Mouse (Mus musculus): ENCODE data around the gene Gm10428.

The Gm10428 gene

DNA sequence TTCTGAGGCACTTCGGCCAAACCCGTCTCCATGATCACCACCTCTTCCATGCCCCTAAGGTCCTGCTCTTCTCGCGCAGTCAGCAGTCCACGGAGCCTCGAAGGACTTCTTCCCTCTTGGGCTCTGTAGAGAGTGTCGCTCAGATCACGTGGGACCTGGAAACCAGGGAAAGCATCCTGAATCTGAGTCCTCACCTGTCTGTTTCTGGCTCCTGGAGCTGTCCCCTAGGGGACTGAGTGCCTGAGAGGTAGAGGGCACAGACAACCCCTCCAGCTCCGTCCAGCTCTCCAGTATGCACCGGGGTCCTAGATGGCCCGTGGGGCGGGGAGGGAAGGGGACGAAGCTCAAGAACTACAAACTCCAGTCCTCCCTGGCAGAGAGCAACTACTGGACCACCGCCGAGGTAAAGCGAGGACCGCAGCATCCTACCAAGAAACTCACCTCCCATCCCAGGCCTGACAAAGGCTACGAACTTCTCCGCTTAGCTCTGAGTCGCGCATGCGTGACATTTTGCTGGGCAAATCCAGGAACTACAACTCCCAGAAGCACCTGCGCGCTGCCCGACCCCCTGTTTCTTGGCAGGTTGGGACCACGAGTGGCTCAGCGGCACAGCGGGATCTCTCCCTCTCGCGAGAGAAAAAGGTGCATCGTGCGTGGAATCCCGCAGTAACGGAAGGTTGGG, 36.2 kb downstream of the Gm10428 start, which contains the start of gene Zfp286:
Gene Zfp286 (minus strand): TSS at position 528 of the 682 bp plus-strand sequence.
- peak; percentile 70 for DNase-seq (ENCODE audit: low read depth)

DNA sequence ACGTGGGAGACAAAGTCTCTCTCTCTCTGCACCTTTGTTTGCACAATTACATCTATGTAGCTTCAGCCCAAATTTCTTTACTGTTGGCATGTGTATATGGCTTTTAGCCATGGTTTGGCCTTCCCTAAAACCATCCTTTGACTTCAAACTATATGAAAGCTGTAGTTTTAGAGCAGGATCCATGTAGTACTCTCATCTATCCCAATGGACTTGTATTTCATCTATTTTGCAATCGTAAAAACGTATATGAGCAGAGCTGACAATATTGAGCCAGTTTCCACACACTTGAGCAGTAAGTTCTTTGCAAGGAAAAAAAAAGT, 36.7 kb downstream of the Gm10428 start:
- DNase-seq (ENCODE audit: low read depth): no peak

All from c-Kit-positive CD71-negative TER-119-negative erythroid progenitor cells, embryonic 14.5 days (primary cell).